Mouse (Mus musculus): Measurements from ENCODE around the gene Stx2. TPM values are rescaled to one million over a fixed set of nuclear protein-coding genes. Genes with fewer than 3 reads are reported as not detected.
A peak's percentile ranks its signal among the peaks of the same experiment; 100 is the strongest.

Gene Stx2
- total and polyA plus RNA-seq, 3 experiments = 0.74 to 5.2 (median 2.5) TPM

DNA sequence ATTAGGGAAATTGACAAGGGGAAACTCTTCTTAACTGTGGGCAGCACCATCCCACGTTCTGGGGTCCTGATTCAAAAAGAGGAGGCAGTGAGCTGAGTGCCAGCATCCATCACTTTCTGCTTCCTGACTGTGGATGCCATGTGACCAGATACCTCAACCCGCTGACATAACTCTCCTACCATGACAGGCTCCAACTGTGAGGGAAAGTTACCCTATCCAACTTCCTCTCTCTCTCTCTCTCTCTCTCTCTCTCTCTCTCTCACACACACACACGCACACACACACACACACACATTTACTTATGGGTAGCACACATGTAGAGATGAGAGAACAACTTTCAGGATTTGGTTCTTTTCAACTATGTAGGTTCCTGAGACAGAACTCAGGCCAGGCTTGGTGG lies 1.2 kb upstream of the Stx2 start:
- Histone ChIP-seq H3K27me3 (replicated peaks) (peaks cover 7% of the 10 kb centered on the region), H3K9me3 (replicated peaks; ENCODE audit: low read length) (no peaks in the 10 kb centered on the region), H3K4me3 (replicated peaks in 1 of 3; ENCODE audit: low read depth in 2 of 3, low read length in 2 of 3, poor library complexity in 1 of 3) (no peak overlapping the region), H3K9ac (ENCODE audit: insufficient read depth, low read depth) (no peak overlapping the region), H3K27ac (ENCODE audit: insufficient read depth, low read depth) (no peak overlapping the region), H3K4me1 (ENCODE audit: control insufficient read depth in 1 of 2, insufficient read depth in 2 of 2) (peaks cover 7 to 28% of the 10 kb centered on the region in 2 experiments), H3K79me2 (replicated peaks; ENCODE audit: control insufficient read depth, extremely low read depth, insufficient read depth, poor library complexity, severe bottlenecking) (no peaks in the 10 kb centered on the region), H3K4me2 (ENCODE audit: insufficient read depth, low read depth, poor library complexity, severe bottlenecking) (no peak overlapping the region), H3K36me3 (replicated peaks in 1 of 2; ENCODE audit: control insufficient read depth in 1 of 2, insufficient read depth in 1 of 2, low read length in 1 of 2) (peaks cover 0 to 2% of the 10 kb centered on the region in 2 experiments)
- dilution Hi-C loops (cut with MboI; ENCODE audit: extremely low pct_ligation_motif_present, extremely low pct_unique_long_range_greater_than_20kb, low sequenced_read_pairs) = no loop called here
- TF ChIP-seq PAX5 (IDR thresholded peaks at IDR 0.05; ENCODE audit: low read length) (no peak), KAT2A (IDR thresholded peaks at IDR 0.05; ENCODE audit: insufficient replicate concordance, low read length) (no peak), MEF2A (IDR thresholded peaks at IDR 0.05; ENCODE audit: borderline replicate concordance, low read depth, low read length) (no peak), CTCF (conservative IDR thresholded peaks at IDR 0.05 in 1 of 2, IDR thresholded peaks at IDR 0.05 in 1 of 2; ENCODE audit: low read depth in 2 of 2, low read length in 2 of 2) (no peak), ZC3H11A (IDR thresholded peaks at IDR 0.05; ENCODE audit: low read depth, low read length) (no peak), RCOR1 (conservative IDR thresholded peaks at IDR 0.05; ENCODE audit: low read depth, low read length) (no peak), GABPA (IDR thresholded peaks at IDR 0.05; ENCODE audit: insufficient replicate concordance, low read depth, low read length) (no peak), E2F4 (IDR thresholded peaks at IDR 0.05; ENCODE audit: insufficient replicate concordance, low read depth, low read length) (no peak), NRF1 (IDR thresholded peaks at IDR 0.05; ENCODE audit: low read depth, low read length) (no peak), SMC3 (IDR thresholded peaks at IDR 0.05; ENCODE audit: low read depth, low read length) (no peak), MAZ (IDR thresholded peaks at IDR 0.05; ENCODE audit: low read depth, low read length) (no peak), HCFC1 (IDR thresholded peaks at IDR 0.05; ENCODE audit: low read depth, low read length) (no peak), EP300 (IDR thresholded peaks at IDR 0.05; ENCODE audit: low read length) (no peak), SIN3A (IDR thresholded peaks at IDR 0.05; ENCODE audit: low read length) (no peak), CHD1 (IDR thresholded peaks at IDR 0.05; ENCODE audit: low read depth, low read length) (no peak)
- in situ Hi-C loops (cut with MboI; ENCODE audit: low pct_ligation_motif_present, low pct_unique_long_range_greater_than_20kb, low sequenced_read_pairs) = loop anchor here (25.0 kb wide), 1 partner anchor 1397 kb away; no protein-coding TSS in a partner anchor
- no peak for DNase-seq (ENCODE audit: extremely low read depth)

GRCm38 (mm10) chr5:129008008-129008407 lies 366 bp downstream of the Stx2 start:
- TF ChIP-seq CTCF (conservative IDR thresholded peaks at IDR 0.05 in 1 of 2, IDR thresholded peaks at IDR 0.05 in 1 of 2; ENCODE audit: low read depth in 2 of 2, low read length in 2 of 2) (no peak), ZNF384 (IDR thresholded peaks at IDR 0.05; ENCODE audit: low read depth, low read length) (no peak), ELF1 (IDR thresholded peaks at IDR 0.05; ENCODE audit: low read depth, low read length) (no peak), PAX5 (IDR thresholded peaks at IDR 0.05; ENCODE audit: low read length) (no peak), MAX (IDR thresholded peaks at IDR 0.05; ENCODE audit: low read length) (no peak), JUND (conservative IDR thresholded peaks at IDR 0.05; ENCODE audit: low read depth, low read length) (no peak), GABPA (IDR thresholded peaks at IDR 0.05; ENCODE audit: insufficient replicate concordance, low read depth, low read length) (no peak), TCF12 (IDR thresholded peaks at IDR 0.05; ENCODE audit: low read depth, low read length) (no peak), RCOR1 (conservative IDR thresholded peaks at IDR 0.05; ENCODE audit: low read depth, low read length) (no peak), MYC (IDR thresholded peaks at IDR 0.05; ENCODE audit: low read depth, low read length) (no peak), CHD2 (IDR thresholded peaks at IDR 0.05; ENCODE audit: low read length) (no peak), ETS1 (conservative IDR thresholded peaks at IDR 0.05; ENCODE audit: low read depth, low read length) (no peak), ZKSCAN1 (IDR thresholded peaks at IDR 0.05; ENCODE audit: borderline replicate concordance, low read depth, low read length) (no peak), POLR2A (IDR thresholded peaks at IDR 0.05; ENCODE audit: low read depth, low read length) (no peak)

More at GRCm38 (mm10) chr5:129008008-129008407, 366 bp downstream of the Stx2 start:
- no peaks in the 10 kb centered on the region for H3K9me3 ChIP-seq (replicated peaks; ENCODE audit: low read length)
- no peaks in the 10 kb centered on the region for H3K79me2 ChIP-seq (replicated peaks; ENCODE audit: control insufficient read depth, extremely low read depth, insufficient read depth, poor library complexity, severe bottlenecking)
- peaks cover 7 to 28% of the 10 kb centered on the region in 2 experiments for H3K4me1 ChIP-seq (ENCODE audit: control insufficient read depth in 1 of 2, insufficient read depth in 2 of 2)
- no peak overlapping the region for H3K27ac ChIP-seq (ENCODE audit: insufficient read depth, low read depth)
- H3K4me3 ChIP-seq (replicated peaks in 1 of 3; ENCODE audit: low read depth in 2 of 3, low read length in 2 of 3, poor library complexity in 1 of 3) = peak overlapping the region; percentile 54 to 83 (median 62)
- H3K27me3 ChIP-seq (replicated peaks) = peaks cover 7% of the 10 kb centered on the region
- in situ Hi-C loops (cut with MboI; ENCODE audit: low pct_ligation_motif_present, low pct_unique_long_range_greater_than_20kb, low sequenced_read_pairs) = loop anchor here (25.0 kb wide), 1 partner anchor 1396 kb away; no protein-coding TSS in a partner anchor
- DNase-seq (ENCODE audit: extremely low read depth) = no peak
- dilution Hi-C loops (cut with MboI; ENCODE audit: extremely low pct_ligation_motif_present, extremely low pct_unique_long_range_greater_than_20kb, low sequenced_read_pairs) = no loop called here
- peak overlapping the region; percentile 84 for H3K4me2 ChIP-seq (ENCODE audit: insufficient read depth, low read depth, poor library complexity, severe bottlenecking)
- peak overlapping the region; percentile 73 for H3K9ac ChIP-seq (ENCODE audit: insufficient read depth, low read depth)
- H3K36me3 ChIP-seq (replicated peaks in 1 of 2; ENCODE audit: control insufficient read depth in 1 of 2, insufficient read depth in 1 of 2, low read length in 1 of 2) = peaks cover 0 to 2% of the 10 kb centered on the region in 2 experiments
